Mouse (Mus musculus): ENCODE results near the gene Mcts2.

The Mcts2 gene

GRCm38 (mm10) chr2:152674148-152674547, 12.7 kb upstream of the Mcts2 start:
- Histone ChIP-seq H3K36me3 (ENCODE audit: control insufficient read depth, insufficient read depth, low read length, poor library complexity, severe bottlenecking) (peaks cover 2% of the 10 kb centered on the region; the same call in 1 of the 2 replicates), H3K27me3 (ENCODE audit: control insufficient read depth, insufficient read depth, low read length, poor library complexity, severe bottlenecking) (no peaks in the 10 kb centered on the region)
- DNase-seq (ENCODE audit: low read depth, low spot score): no peak

GRCm38 (mm10) chr2:152675252-152675791, 11.5 kb upstream of the Mcts2 start:
- H3K36me3 ChIP-seq (ENCODE audit: control insufficient read depth, insufficient read depth, low read length, poor library complexity, severe bottlenecking): peaks cover 2% of the 10 kb centered on the region; the same call in 1 of the 2 replicates
- DNase-seq (ENCODE audit: low read depth, low spot score): no peak

GRCm38 (mm10) chr2:152678302-152678701, 8.5 kb upstream of the Mcts2 start:
- H3K27me3 ChIP-seq (ENCODE audit: control insufficient read depth, insufficient read depth, low read length, poor library complexity, severe bottlenecking): no peaks in the 10 kb centered on the region
- DNase-seq (ENCODE audit: low read depth, low spot score): peak; percentile 58
- peaks cover 4% of the 10 kb centered on the region for H3K36me3 ChIP-seq (ENCODE audit: control insufficient read depth, insufficient read depth, low read length, poor library complexity, severe bottlenecking)

More at GRCm38 (mm10) chr2:152675252-152675791, 11.5 kb upstream of the Mcts2 start:
- H3K27me3 ChIP-seq (ENCODE audit: control insufficient read depth, insufficient read depth, low read length, poor library complexity, severe bottlenecking): no peaks in the 10 kb centered on the region

- H3K27me3 ChIP-seq (ENCODE audit: control insufficient read depth, insufficient read depth, low read length, poor library complexity, severe bottlenecking): no peaks in the 10 kb centered on the region
- peaks cover 7% of the 10 kb centered on the region for H3K36me3 ChIP-seq (ENCODE audit: control insufficient read depth, insufficient read depth, low read length, poor library complexity, severe bottlenecking)
These were observed 7.9 kb upstream of the Mcts2 start for GRCm38 (mm10) chr2:152678925-152679324.

GRCm38 (mm10) chr2:152679701-152680355, 7.0 kb upstream of the Mcts2 start:
- DNase-seq (ENCODE audit: low read depth, low spot score): no peak
- H3K27me3 ChIP-seq (ENCODE audit: control insufficient read depth, insufficient read depth, low read length, poor library complexity, severe bottlenecking): no peaks in the 10 kb centered on the region
- H3K36me3 ChIP-seq (ENCODE audit: control insufficient read depth, insufficient read depth, low read length, poor library complexity, severe bottlenecking): peaks cover 9% of the 10 kb centered on the region

More at GRCm38 (mm10) chr2:152678925-152679324, 7.9 kb upstream of the Mcts2 start:
- no peak for DNase-seq (ENCODE audit: low read depth, low spot score)

GRCm38 (mm10) chr2:152683086-152683485, 3.7 kb upstream of the Mcts2 start:
- H3K36me3 ChIP-seq (ENCODE audit: control insufficient read depth, insufficient read depth, low read length, poor library complexity, severe bottlenecking): peaks cover 15% of the 10 kb centered on the region
- DNase-seq (ENCODE audit: low read depth, low spot score): no peak
- H3K27me3 ChIP-seq (ENCODE audit: control insufficient read depth, insufficient read depth, low read length, poor library complexity, severe bottlenecking): no peaks in the 10 kb centered on the region

- H3K36me3 ChIP-seq (ENCODE audit: control insufficient read depth, insufficient read depth, low read length, poor library complexity, severe bottlenecking): peaks cover 11% of the 10 kb centered on the region
- DNase-seq (ENCODE audit: low read depth, low spot score): no peak
- H3K27me3 ChIP-seq (ENCODE audit: control insufficient read depth, insufficient read depth, low read length, poor library complexity, severe bottlenecking): no peaks in the 10 kb centered on the region
These were observed 436 bp upstream of the Mcts2 start for GRCm38 (mm10) chr2:152686399-152686798.

- Histone ChIP-seq H3K27me3 (ENCODE audit: control insufficient read depth, insufficient read depth, low read length, poor library complexity, severe bottlenecking) (no peaks in the 10 kb centered on the region), H3K36me3 (ENCODE audit: control insufficient read depth, insufficient read depth, low read length, poor library complexity, severe bottlenecking) (peaks cover 7% of the 10 kb centered on the region)
- no peak for DNase-seq (ENCODE audit: low read depth, low spot score)
These were observed 4.9 kb downstream of the Mcts2 start for GRCm38 (mm10) chr2:152691564-152692217.

GRCm38 (mm10) chr2:152693233-152693632, 6.4 kb downstream of the Mcts2 start:
- Histone ChIP-seq H3K27me3 (ENCODE audit: control insufficient read depth, insufficient read depth, low read length, poor library complexity, severe bottlenecking) (no peaks in the 10 kb centered on the region), H3K36me3 (ENCODE audit: control insufficient read depth, insufficient read depth, low read length, poor library complexity, severe bottlenecking) (peaks cover 3% of the 10 kb centered on the region)
- DNase-seq (ENCODE audit: low read depth, low spot score): peak; percentile 77

- Histone ChIP-seq H3K36me3 (ENCODE audit: control insufficient read depth, insufficient read depth, low read length, poor library complexity, severe bottlenecking) (peaks cover 3% of the 10 kb centered on the region), H3K27me3 (ENCODE audit: control insufficient read depth, insufficient read depth, low read length, poor library complexity, severe bottlenecking) (no peaks in the 10 kb centered on the region)
- no peak for DNase-seq (ENCODE audit: low read depth, low spot score)
These were observed 6.9 kb downstream of the Mcts2 start for GRCm38 (mm10) chr2:152693735-152694134.

GRCm38 (mm10) chr2:152694708-152695107, 7.9 kb downstream of the Mcts2 start:
- DNase-seq (ENCODE audit: low read depth, low spot score): no peak
- Histone ChIP-seq H3K36me3 (ENCODE audit: control insufficient read depth, insufficient read depth, low read length, poor library complexity, severe bottlenecking) (peaks cover 3% of the 10 kb centered on the region), H3K27me3 (ENCODE audit: control insufficient read depth, insufficient read depth, low read length, poor library complexity, severe bottlenecking) (no peaks in the 10 kb centered on the region)

GRCm38 (mm10) chr2:152696016-152696415, 9.2 kb downstream of the Mcts2 start:
- peaks cover 8% of the 10 kb centered on the region for H3K36me3 ChIP-seq (ENCODE audit: control insufficient read depth, insufficient read depth, low read length, poor library complexity, severe bottlenecking)

GRCm38 (mm10) chr2:152696476-152697164, 9.8 kb downstream of the Mcts2 start:
- peak; percentile 88 for DNase-seq (ENCODE audit: low read depth, low spot score)
- H3K27me3 ChIP-seq (ENCODE audit: control insufficient read depth, insufficient read depth, low read length, poor library complexity, severe bottlenecking): no peaks in the 10 kb centered on the region

More at GRCm38 (mm10) chr2:152696016-152696415, 9.2 kb downstream of the Mcts2 start:
- no peak for DNase-seq (ENCODE audit: low read depth, low spot score)
- no peaks in the 10 kb centered on the region for H3K27me3 ChIP-seq (ENCODE audit: control insufficient read depth, insufficient read depth, low read length, poor library complexity, severe bottlenecking)

GRCm38 (mm10) chr2:152700138-152700537, 13.3 kb downstream of the Mcts2 start:
- no peak for DNase-seq (ENCODE audit: low read depth, low spot score)
- Histone ChIP-seq H3K27me3 (ENCODE audit: control insufficient read depth, insufficient read depth, low read length, poor library complexity, severe bottlenecking) (no peaks in the 10 kb centered on the region), H3K36me3 (ENCODE audit: control insufficient read depth, insufficient read depth, low read length, poor library complexity, severe bottlenecking) (peaks cover 13% of the 10 kb centered on the region)

More at GRCm38 (mm10) chr2:152696476-152697164, 9.8 kb downstream of the Mcts2 start:
- H3K36me3 ChIP-seq (ENCODE audit: control insufficient read depth, insufficient read depth, low read length, poor library complexity, severe bottlenecking): peaks cover 8% of the 10 kb centered on the region

- no peaks in the 10 kb centered on the region for H3K27me3 ChIP-seq (ENCODE audit: control insufficient read depth, insufficient read depth, low read length, poor library complexity, severe bottlenecking)
- DNase-seq (ENCODE audit: low read depth, low spot score): no peak
- H3K36me3 ChIP-seq (ENCODE audit: control insufficient read depth, insufficient read depth, low read length, poor library complexity, severe bottlenecking): peaks cover 13% of the 10 kb centered on the region
These were observed 13.9 kb downstream of the Mcts2 start for GRCm38 (mm10) chr2:152700725-152701124.

All from splenic B cell, adult 2 months (primary cell).